Mouse (Mus musculus) embryonic facial prominence, embryonic 11.5 days (tissue): Measurements from ENCODE around the gene 1700030K09Rik. TPM values are rescaled to one million over a fixed set of nuclear protein-coding genes. Genes with fewer than 3 reads are reported as not detected.

Experiments used
- ATAC-seq: fragments of 200-750 bp; cut with Nextera tagmentation; replicated peaks from 2 replicates; pipeline ENCODE4 v1.8.0; 2017; ENCODE audit warnings: low read depth; ENCODE audit not compliant: insufficient number of reproducible peaks, low FRiP score, low TSS enrichment
- DNase-seq: peaks from one replicate; pipeline ENCODE4 v3.0.0-alpha.2; 2015; ENCODE audit warnings: low spot score
- H3K27ac ChIP-seq: fragments of 300-500 bp; sonication (generic); replicated peaks from 2 replicates; pipeline ENCODE4 v1.5.1; 2014; ENCODE audit warnings: mild to moderate bottlenecking, low read depth, low read length, control low read depth
- H3K27me3 ChIP-seq: fragments of 300-500 bp; sonication (generic); 2 replicates; pipeline ENCODE4 v1.6.1; 2014; ENCODE audit warnings: mild to moderate bottlenecking, low read length, moderate library complexity, mixed read lengths; ENCODE audit not compliant: control insufficient read depth, insufficient read depth
- H3K36me3 ChIP-seq: fragments of 300-500 bp; sonication (generic); replicated peaks from 2 replicates; pipeline ENCODE4 v1.6.1; 2014; ENCODE audit warnings: low read depth, mild to moderate bottlenecking, low read length, moderate library complexity, mixed read lengths; ENCODE audit not compliant: control insufficient read depth, insufficient read depth
- H3K4me1 ChIP-seq: fragments of 300-500 bp; sonication (generic); 2 replicates; pipeline ENCODE4 v1.6.1; 2014; ENCODE audit warnings: low read length, mixed read lengths; ENCODE audit not compliant: control insufficient read depth, insufficient read depth
- H3K4me2 ChIP-seq: fragments of 300-500 bp; sonication (generic); 2 replicates; pipeline ENCODE4 v1.6.1; 2014; ENCODE audit warnings: low read depth, mild to moderate bottlenecking, control low read depth, low read length, moderate library complexity
- H3K4me3 ChIP-seq: fragments of 300-500 bp; sonication (generic); 2 replicates; pipeline ENCODE4 v1.5.1; 2014; ENCODE audit warnings: low read depth, low read length, control low read depth
- H3K9ac ChIP-seq: fragments of 300-500 bp; sonication (generic); replicated peaks from 2 replicates; pipeline ENCODE4 v1.6.1; 2014; ENCODE audit warnings: mild to moderate bottlenecking, control low read depth, low read length
- H3K9me3 ChIP-seq: fragments of 300-500 bp; sonication (generic); replicated peaks from 2 replicates; pipeline ENCODE4 v1.6.1; 2016; ENCODE audit warnings: mild to moderate bottlenecking, low read length, inconsistent platforms, mixed read lengths; ENCODE audit not compliant: control insufficient read depth
- WGBS: fragments of 180-500 bp; shearing (Covaris S2); extraction: QIAGEN DNeasy Blood & Tissue Kit; methylation state at CpG from one replicate; pipeline ENCODE4 v1.1.7; 2014; 5-methylcytosine and 5-hydroxymethylcytosine counted together
- polyA plus RNA-seq: library from polyadenylated mRNA; unstranded; fragments of >200 nt; fragmentation: Nextera tagmentation; extraction: Ambion mirVana; gene quantifications from 2 replicates; pipeline ENCODE4 v1.2.1, GENCODE M21; 2014

The 1700030K09Rik gene
- polyA plus RNA-seq, 1 experiment from 2014 or later, result 12.3 TPM

GRCm38 (mm10) chr8:72420571-72421361, 22.9 kb upstream of the 1700030K09Rik start:
- peak overlapping the region; percentile 63 for H3K4me2 ChIP-seq
- peak overlapping the region; percentile 89 for H3K4me3 ChIP-seq
- peak overlapping the region; percentile 75 for H3K27ac ChIP-seq
- H3K4me1 ChIP-seq, result peaks cover 5% of the 10 kb centered on the region; the same call in 1 of the 2 replicates
- H3K9me3 ChIP-seq, result no peaks in the 10 kb centered on the region
- H3K36me3 ChIP-seq, result no peaks in the 10 kb centered on the region
- ATAC-seq (peak; percentile 67), DNase-seq (peak; percentile 47)
- WGBS, result under 1% methylated on average over 62 of the region's 73 CpGs
- no peaks in the 10 kb centered on the region for H3K27me3 ChIP-seq
- peak overlapping the region; percentile 90 for H3K9ac ChIP-seq

- ATAC-seq, result peak; percentile 98
- peak within 1 kb of the TSS; percentile 70 for H3K4me2 ChIP-seq
- WGBS, result under 1% methylated on average over 48 of the region's 48 CpGs
- no peaks in the 10 kb centered on the region for H3K36me3 ChIP-seq
- peak; percentile 99 for DNase-seq
- H3K4me3 ChIP-seq, result peak within 1 kb of the TSS; percentile 89
- H3K4me1 ChIP-seq, result peaks cover 5% of the 10 kb centered on the region; the same call in 1 of the 2 replicates
- no peaks in the 10 kb centered on the region for H3K9me3 ChIP-seq
- H3K9ac ChIP-seq, result peak within 1 kb of the TSS; percentile 90
- no peaks in the 10 kb centered on the region for H3K27me3 ChIP-seq
- peak within 1 kb of the TSS; percentile 78 for H3K27ac ChIP-seq
Observed at GRCm38 (mm10) chr8:72421362-72422335, 22.0 kb upstream of the 1700030K09Rik start, which contains the start of gene Eps15l1. Gene Eps15l1 (minus strand): TSS chr8:72421460.

- Histone ChIP-seq H3K9me3 (no peaks in the 10 kb centered on the region), H3K27ac (no peak overlapping the region), H3K27me3 (no peaks in the 10 kb centered on the region), H3K9ac (no peak overlapping the region), H3K36me3 (no peaks in the 10 kb centered on the region), H3K4me1 (peaks cover 5% of the 10 kb centered on the region; the same call in 1 of the 2 replicates), H3K4me2 (no peak overlapping the region), H3K4me3 (no peak overlapping the region)
- DNase-seq (no peak), ATAC-seq (no peak)
- WGBS, result 58% methylated on average over 1 of the region's 1 CpGs
Observed at GRCm38 (mm10) chr8:72422926-72423325, 20.8 kb upstream of the 1700030K09Rik start.

- 56% methylated on average over 13 of the region's 13 CpGs for WGBS
- Histone ChIP-seq H3K36me3 (no peaks in the 10 kb centered on the region), H3K4me1 (no peaks in the 10 kb centered on the region), H3K4me3 (no peak overlapping the region), H3K27me3 (no peaks in the 10 kb centered on the region), H3K27ac (no peak overlapping the region), H3K9me3 (no peaks in the 10 kb centered on the region), H3K4me2 (no peak overlapping the region), H3K9ac (no peak overlapping the region)
- DNase-seq (no peak), ATAC-seq (no peak)
Observed at GRCm38 (mm10) chr8:72429676-72430075, 14.0 kb upstream of the 1700030K09Rik start.

- 74% methylated on average over 2 of the region's 2 CpGs for WGBS
- ATAC-seq, result no peak
Observed at GRCm38 (mm10) chr8:72434952-72435351, 8.7 kb upstream of the 1700030K09Rik start.

GRCm38 (mm10) chr8:72438248-72439015, 5.2 kb upstream of the 1700030K09Rik start:
- Histone ChIP-seq H3K4me2 (no peak overlapping the region), H3K27ac (no peak overlapping the region), H3K4me1 (no peaks in the 10 kb centered on the region), H3K27me3 (no peaks in the 10 kb centered on the region), H3K9me3 (no peaks in the 10 kb centered on the region), H3K36me3 (no peaks in the 10 kb centered on the region), H3K9ac (no peak overlapping the region), H3K4me3 (no peak overlapping the region)
- DNase-seq (no peak), ATAC-seq (no peak)
- 76% methylated on average over 8 of the region's 8 CpGs for WGBS

More at GRCm38 (mm10) chr8:72434952-72435351, 8.7 kb upstream of the 1700030K09Rik start:
- H3K27me3 ChIP-seq, result no peaks in the 10 kb centered on the region
- no peaks in the 10 kb centered on the region for H3K36me3 ChIP-seq
- no peak for DNase-seq
- H3K9me3 ChIP-seq, result no peaks in the 10 kb centered on the region
- no peak overlapping the region for H3K4me3 ChIP-seq
- H3K27ac ChIP-seq, result no peak overlapping the region
- H3K9ac ChIP-seq, result no peak overlapping the region
- no peaks in the 10 kb centered on the region for H3K4me1 ChIP-seq
- no peak overlapping the region for H3K4me2 ChIP-seq

GRCm38 (mm10) chr8:72443994-72444350, 292 bp downstream of the 1700030K09Rik start:
- Histone ChIP-seq H3K9me3 (no peaks in the 10 kb centered on the region), H3K4me3 (peak overlapping the region; percentile 42), H3K4me1 (no peaks in the 10 kb centered on the region), H3K36me3 (no peaks in the 10 kb centered on the region), H3K27me3 (no peaks in the 10 kb centered on the region), H3K4me2 (peak overlapping the region; percentile 45), H3K9ac (peak overlapping the region; percentile 79), H3K27ac (no peak overlapping the region)
- WGBS, result 39% methylated on average over 6 of the region's 6 CpGs
- peak; percentile 58; the same call in 1 of the 2 replicates for ATAC-seq
- DNase-seq, result no peak
